In genomic region chr11:88414157-88414870, GRCm38 (mm10) we compare ENCODE assay signal across 11 mouse cellular contexts.
DNase-seq lines count a peak whose midpoint lies in the region; ATAC-seq and TF ChIP-seq lines count a peak whose summit lies in the region.
"Had no signal": no experiment of that assay in that cellular context is flagged by ENCODE, and none has a peak within 500 bp of the region (broad histone marks: within the 10 kb centered on the region; RNA-seq: fewer than 3 reads in every experiment).

No protein-coding gene starts in this region.

- H3K9me3 ChIP-seq in lung, embryonic 14.5 days (ENCODE audit: low read depth, low read length): no peaks in the 10 kb centered on the region
- no peaks in the 10 kb centered on the region for H3K9me3 ChIP-seq in lung, postnatal 0 days (ENCODE audit: low read length)
- no peaks in the 10 kb centered on the region for H3K9me3 ChIP-seq in hindbrain, embryonic 11.5 days (ENCODE audit: control insufficient read depth, low read length)
- H3K9me3 ChIP-seq in midbrain, postnatal 0 days (ENCODE audit: low read length): no peaks in the 10 kb centered on the region
- H3K9me3 ChIP-seq: liver, embryonic 15.5 days had no signal

- TF ChIP-seq CTCF in lung, embryonic 14.5 days (IDR thresholded peaks at IDR 0.05; ENCODE audit: low read depth): no peak
- TF ChIP-seq CTCF in lung, postnatal 0 days (IDR thresholded peaks at IDR 0.05): no peak
- TF ChIP-seq CTCF in midbrain, postnatal 0 days (IDR thresholded peaks at IDR 0.05): no peak

- no peaks in the 10 kb centered on the region for H3K4me1 ChIP-seq in lung, embryonic 14.5 days (ENCODE audit: insufficient read depth)
- no peaks in the 10 kb centered on the region for H3K4me1 ChIP-seq in lung, postnatal 0 days (ENCODE audit: insufficient read depth, low read depth, low read length)
- H3K4me1 ChIP-seq in hindbrain, embryonic 11.5 days (replicated peaks; ENCODE audit: control insufficient read depth, insufficient read depth, low read length): peaks cover 13% of the 10 kb centered on the region
- H3K4me1 ChIP-seq in midbrain, postnatal 0 days (ENCODE audit: insufficient read depth, low read length): peaks cover 17% of the 10 kb centered on the region; the same call in 1 of the 2 replicates

- H3K9ac ChIP-seq in lung, embryonic 14.5 days: no peak overlapping the region; the same call in 1 of the 2 replicates
- H3K9ac ChIP-seq in lung, postnatal 0 days (replicated peaks; ENCODE audit: low read depth): no peak overlapping the region
- 0 out of 2 replicates have a peak overlapping the region, but pooled peaks have one; percentile 19 for H3K9ac ChIP-seq in hindbrain, embryonic 11.5 days (ENCODE audit: low read depth, low read length)
- H3K9ac ChIP-seq in midbrain, postnatal 0 days (replicated peaks; ENCODE audit: low read length, poor library complexity, severe bottlenecking): peak overlapping the region; percentile 13; the same call in 1 of the 2 replicates
- H3K9ac ChIP-seq: liver, embryonic 15.5 days had no signal

- H3K4me3 ChIP-seq in lung, embryonic 14.5 days (ENCODE audit: low read depth, low read length): no peak overlapping the region
- H3K4me3 ChIP-seq in lung, postnatal 0 days (ENCODE audit: low read depth, low read length): no peak overlapping the region
- H3K4me3 ChIP-seq in hindbrain, embryonic 11.5 days (ENCODE audit: low read depth, low read length): no peak overlapping the region
- no peak overlapping the region for H3K4me3 ChIP-seq in midbrain, postnatal 0 days (ENCODE audit: low read depth, low read length)
- H3K4me3 ChIP-seq: liver, embryonic 15.5 days had no signal

- no peak for ATAC-seq in lung, embryonic 14.5 days (ENCODE audit: insufficient read depth)
- ATAC-seq in lung, postnatal 0 days: no peak
- ATAC-seq in hindbrain, embryonic 11.5 days (ENCODE audit: low FRiP score): 0 out of 2 replicates have a peak, but pooled peaks have one; percentile 25
- ATAC-seq in midbrain, postnatal 0 days (ENCODE audit: low FRiP score): peak; percentile 47; the same call in 1 of the 2 replicates

- H3K36me3 ChIP-seq in lung, embryonic 14.5 days (ENCODE audit: insufficient read depth): no peaks in the 10 kb centered on the region
- no peaks in the 10 kb centered on the region for H3K36me3 ChIP-seq in lung, postnatal 0 days (ENCODE audit: insufficient read depth, low read length)
- H3K36me3 ChIP-seq in hindbrain, embryonic 11.5 days (ENCODE audit: control insufficient read depth, insufficient read depth, low read length): no peaks in the 10 kb centered on the region
- H3K36me3 ChIP-seq in midbrain, postnatal 0 days (ENCODE audit: insufficient read depth, low read length): no peaks in the 10 kb centered on the region

- 51% methylated on average over 18 of the region's 18 CpGs for WGBS in lung, embryonic 14.5 days
- 59% methylated on average over 18 of the region's 18 CpGs for WGBS in lung, postnatal 0 days
- 39% methylated on average over 18 of the region's 18 CpGs for WGBS in hindbrain, embryonic 11.5 days
- 29% methylated on average over 18 of the region's 18 CpGs for WGBS in midbrain, postnatal 0 days

- no peak overlapping the region for H3K4me2 ChIP-seq in lung, embryonic 14.5 days
- no peak overlapping the region for H3K4me2 ChIP-seq in lung, postnatal 0 days (replicated peaks; ENCODE audit: low read depth, low read length)
- H3K4me2 ChIP-seq in hindbrain, embryonic 11.5 days (replicated peaks; ENCODE audit: low read depth, low read length): no peak overlapping the region
- no peak overlapping the region for H3K4me2 ChIP-seq in midbrain, postnatal 0 days (ENCODE audit: low read depth, low read length, poor library complexity, severe bottlenecking)
- H3K4me2 ChIP-seq: liver, embryonic 15.5 days had no signal

- H3K27me3 ChIP-seq in lung, embryonic 14.5 days (ENCODE audit: insufficient read depth, low read length): no peaks in the 10 kb centered on the region
- H3K27me3 ChIP-seq in lung, postnatal 0 days (replicated peaks; ENCODE audit: insufficient read depth, low read length): no peaks in the 10 kb centered on the region
- no peaks in the 10 kb centered on the region for H3K27me3 ChIP-seq in hindbrain, embryonic 11.5 days (ENCODE audit: control insufficient read depth, insufficient read depth, low read length)
- H3K27me3 ChIP-seq in midbrain, postnatal 0 days (ENCODE audit: insufficient read depth, low read length): no peaks in the 10 kb centered on the region
- H3K27me3 ChIP-seq: liver, embryonic 15.5 days had no signal

- no peak overlapping the region for H3K27ac ChIP-seq in lung, embryonic 14.5 days (ENCODE audit: low read depth)
- no peak overlapping the region for H3K27ac ChIP-seq in lung, postnatal 0 days (ENCODE audit: low read length)
- H3K27ac ChIP-seq in hindbrain, embryonic 11.5 days (ENCODE audit: low read depth, low read length): peak overlapping the region; percentile 85
- no peak overlapping the region for H3K27ac ChIP-seq in midbrain, postnatal 0 days (ENCODE audit: low read depth, low read length)
- H3K27ac ChIP-seq: liver, embryonic 15.5 days had no signal

- no peak for TF ChIP-seq EP300 in lung, postnatal 0 days (IDR thresholded peaks at IDR 0.05)

- peak; percentile 45 for DNase-seq in lung, embryonic 14.5 days
- no peak for DNase-seq in lung, postnatal 0 days (ENCODE audit: low spot score)
- DNase-seq in cerebellum, postnatal 10 days: peak; percentile 69 to 79
- DNase-seq in hindbrain, embryonic 11.5 days (ENCODE audit: low spot score): no peak
- peak; percentile 85 for DNase-seq in midbrain, postnatal 0 days (ENCODE audit: low spot score)
- no peak for DNase-seq in MN1 (ENCODE audit: low spot score)
- no peak for DNase-seq in testis, postnatal 14 days (ENCODE audit: low spot score)
- no peak for DNase-seq in spleen, postnatal 14 days (ENCODE audit: low spot score in 2 of 2)
- DNase-seq: kidney, adult 8-10 months; thymus, adult 2 months had no signal

Comparison
In these comparisons a context has a peak if more than half of its experiments do, and no peak if none do; other contexts are left out.
1. DNase-seq: peak in lung, embryonic 14.5 days (single experiment), cerebellum, postnatal 10 days (2 of 2) and midbrain, postnatal 0 days (single experiment); none in lung, postnatal 0 days (single experiment), hindbrain, embryonic 11.5 days (single experiment), MN1 (single experiment), testis, postnatal 14 days (single experiment) and spleen, postnatal 14 days (0 of 2).
2. ATAC-seq: peak in hindbrain, embryonic 11.5 days (single experiment) and midbrain, postnatal 0 days (single experiment); none in lung, embryonic 14.5 days (single experiment) and lung, postnatal 0 days (single experiment).
3. H3K9ac ChIP-seq: peak in hindbrain, embryonic 11.5 days (single experiment) and midbrain, postnatal 0 days (single experiment); none in lung, embryonic 14.5 days (single experiment) and lung, postnatal 0 days (single experiment).